Mouse (Mus musculus) forebrain, embryonic 13.5 days (tissue): Measurements from ENCODE around the gene Hs1bp3. TPM values are rescaled to one million over a fixed set of nuclear protein-coding genes. Genes with fewer than 3 reads are reported as not detected.

ENCODE experiments used
- ATAC-seq: fragments of 200-750 bp; cut with Nextera tagmentation; 2 replicates; pipeline ENCODE4 v1.8.0; 2017
- H3K27ac ChIP-seq: fragments of 300-500 bp; sonication (generic); 2 replicates; pipeline ENCODE4 v1.5.1; 2015; ENCODE audit warnings: inconsistent platforms, mild to moderate bottlenecking, moderate library complexity
- H3K27me3 ChIP-seq: fragments of 300-500 bp; sonication (generic); 2 replicates; pipeline ENCODE4 v1.6.1; 2015; ENCODE audit warnings: mild to moderate bottlenecking, inconsistent platforms
- H3K36me3 ChIP-seq: fragments of 300-500 bp; sonication (generic); 2 replicates; pipeline ENCODE4 v1.6.1; 2015; ENCODE audit warnings: mild to moderate bottlenecking, inconsistent platforms; ENCODE audit not compliant: poor library complexity, severe bottlenecking
- H3K4me1 ChIP-seq: fragments of 300-500 bp; sonication (generic); 2 replicates; pipeline ENCODE4 v1.6.1; 2015; ENCODE audit warnings: inconsistent platforms
- H3K4me2 ChIP-seq: fragments of 300-500 bp; sonication (generic); 2 replicates; pipeline ENCODE4 v1.6.1; 2015; ENCODE audit warnings: inconsistent platforms, mild to moderate bottlenecking, moderate library complexity
- H3K4me3 ChIP-seq: fragments of 300-500 bp; sonication (generic); 2 replicates; pipeline ENCODE4 v1.5.1; 2015; ENCODE audit warnings: mild to moderate bottlenecking, inconsistent platforms
- H3K9ac ChIP-seq: fragments of 300-500 bp; sonication (generic); 2 replicates; pipeline ENCODE4 v1.6.1; 2015; ENCODE audit warnings: mild to moderate bottlenecking, inconsistent platforms
- H3K9me3 ChIP-seq: fragments of 300-500 bp; sonication (generic); replicated peaks from 2 replicates; pipeline ENCODE4 v1.6.1; 2016; ENCODE audit warnings: inconsistent platforms
- whole genome bisulfite sequencing: fragments of 180-500 bp; shearing (Covaris S2); methylation state at CpG from one replicate; pipeline ENCODE4 v1.1.7; 2015; 5-methylcytosine and 5-hydroxymethylcytosine counted together
- polyA plus RNA-seq: library from polyadenylated mRNA; unstranded; fragments of >200 nt; fragmentation: Nextera tagmentation; extraction: Ambion mirVana; gene quantifications from 2 replicates; pipeline ENCODE4 v1.2.1, GENCODE M21; 2015

Gene Hs1bp3
- polyA plus RNA-seq, 1 experiment from 2014 or later: 8.9 TPM

DNA sequence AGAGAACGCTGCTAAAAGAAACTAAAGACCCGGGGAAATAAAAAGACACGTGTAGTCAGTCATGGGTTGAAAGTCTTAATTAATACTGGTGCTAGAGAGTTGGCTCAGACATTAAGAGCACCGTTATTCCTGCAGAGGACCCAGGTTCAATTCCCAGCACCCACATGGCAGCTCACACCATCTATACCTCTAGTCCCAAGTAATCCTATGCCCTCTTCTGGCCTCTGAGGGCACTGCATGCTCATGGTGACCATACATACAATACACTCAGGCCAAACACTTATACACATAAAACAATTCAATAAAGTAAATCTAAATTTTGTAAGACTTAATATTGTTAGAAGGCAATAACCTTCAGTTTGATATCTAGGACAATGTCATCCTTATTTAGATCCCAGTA, 41.8 kb downstream of the Hs1bp3 start:
- WGBS: 90% methylated on average over 4 of the region's 4 CpGs
- no peak for ATAC-seq

DNA sequence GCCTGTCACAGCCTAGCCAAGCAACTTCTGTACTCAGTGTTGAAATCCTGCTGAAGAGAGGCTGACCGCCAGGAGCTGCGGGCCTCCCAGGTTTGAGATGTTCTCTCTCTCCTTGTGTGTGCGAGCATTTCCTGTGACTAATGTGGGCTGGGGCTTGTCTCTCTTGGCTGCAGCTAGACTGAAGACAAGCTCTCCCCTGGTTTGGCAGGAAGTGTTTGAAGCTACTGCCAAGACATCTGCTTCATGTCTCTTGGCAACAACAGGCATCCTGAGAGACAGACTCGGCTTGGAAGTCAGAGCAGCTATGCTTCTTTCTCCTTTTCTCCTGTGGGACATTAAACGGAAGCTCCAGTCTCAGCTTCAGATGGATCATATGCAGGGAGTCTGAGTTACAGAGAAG, 44.2 kb downstream of the Hs1bp3 start:
- H3K4me3 ChIP-seq: no peak overlapping the region
- WGBS: 74% methylated on average over 5 of the region's 5 CpGs
- no peak overlapping the region for H3K4me2 ChIP-seq
- H3K27ac ChIP-seq: peak overlapping the region; percentile 76
- H3K4me1 ChIP-seq: no peaks in the 10 kb centered on the region
- no peaks in the 10 kb centered on the region for H3K36me3 ChIP-seq
- H3K9ac ChIP-seq: no peak overlapping the region
- no peaks in the 10 kb centered on the region for H3K9me3 ChIP-seq
- no peaks in the 10 kb centered on the region for H3K27me3 ChIP-seq
- peak; percentile 84; the same call in 1 of the 2 replicates for ATAC-seq

More for the DNA sequence above, 41.8 kb downstream of the Hs1bp3 start:
- no peak overlapping the region for H3K9ac ChIP-seq
- H3K27ac ChIP-seq: no peak overlapping the region
- H3K36me3 ChIP-seq: no peaks in the 10 kb centered on the region
- no peaks in the 10 kb centered on the region for H3K9me3 ChIP-seq
- H3K4me1 ChIP-seq: no peaks in the 10 kb centered on the region
- no peak overlapping the region for H3K4me2 ChIP-seq
- H3K4me3 ChIP-seq: no peak overlapping the region
- H3K27me3 ChIP-seq: no peaks in the 10 kb centered on the region

DNA sequence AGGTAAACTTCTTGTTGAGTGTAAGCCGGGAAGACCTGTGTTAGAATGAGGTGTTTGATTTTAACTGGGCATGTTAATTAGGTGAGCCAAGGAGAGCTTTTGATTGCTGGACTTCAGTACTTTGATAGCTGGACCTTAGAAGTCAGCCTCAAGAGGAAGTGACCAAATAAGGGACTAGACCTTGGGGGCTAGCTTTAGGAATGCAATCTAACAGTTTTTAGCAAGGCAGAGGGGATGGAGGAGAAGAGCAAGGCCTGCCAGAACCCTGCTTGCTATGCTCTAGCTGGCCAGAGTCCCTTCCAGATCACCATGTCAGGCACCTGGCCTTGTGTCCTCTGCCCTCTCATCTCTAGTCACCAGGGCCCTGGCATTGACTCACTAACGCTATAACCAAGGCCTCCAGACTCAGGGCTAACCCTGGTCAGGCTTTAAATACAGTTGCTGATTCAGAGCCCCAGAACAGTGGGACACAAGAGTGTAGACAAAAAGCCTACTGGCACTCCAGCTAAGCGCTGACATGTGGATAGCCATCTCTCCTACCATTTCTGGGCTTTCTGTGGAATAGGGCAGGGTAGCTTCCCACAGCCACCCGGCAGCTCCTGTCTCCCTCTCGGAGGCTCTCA, 45.2 kb downstream of the Hs1bp3 start:
- peak overlapping the region; percentile 76 for H3K27ac ChIP-seq
- no peaks in the 10 kb centered on the region for H3K27me3 ChIP-seq
- no peak for ATAC-seq
- no peaks in the 10 kb centered on the region for H3K9me3 ChIP-seq
- 81% methylated on average over 5 of the region's 5 CpGs for WGBS
- no peak overlapping the region for H3K4me3 ChIP-seq
- no peaks in the 10 kb centered on the region for H3K36me3 ChIP-seq
- H3K4me2 ChIP-seq: no peak overlapping the region
- no peaks in the 10 kb centered on the region for H3K4me1 ChIP-seq
- no peak overlapping the region for H3K9ac ChIP-seq

DNA sequence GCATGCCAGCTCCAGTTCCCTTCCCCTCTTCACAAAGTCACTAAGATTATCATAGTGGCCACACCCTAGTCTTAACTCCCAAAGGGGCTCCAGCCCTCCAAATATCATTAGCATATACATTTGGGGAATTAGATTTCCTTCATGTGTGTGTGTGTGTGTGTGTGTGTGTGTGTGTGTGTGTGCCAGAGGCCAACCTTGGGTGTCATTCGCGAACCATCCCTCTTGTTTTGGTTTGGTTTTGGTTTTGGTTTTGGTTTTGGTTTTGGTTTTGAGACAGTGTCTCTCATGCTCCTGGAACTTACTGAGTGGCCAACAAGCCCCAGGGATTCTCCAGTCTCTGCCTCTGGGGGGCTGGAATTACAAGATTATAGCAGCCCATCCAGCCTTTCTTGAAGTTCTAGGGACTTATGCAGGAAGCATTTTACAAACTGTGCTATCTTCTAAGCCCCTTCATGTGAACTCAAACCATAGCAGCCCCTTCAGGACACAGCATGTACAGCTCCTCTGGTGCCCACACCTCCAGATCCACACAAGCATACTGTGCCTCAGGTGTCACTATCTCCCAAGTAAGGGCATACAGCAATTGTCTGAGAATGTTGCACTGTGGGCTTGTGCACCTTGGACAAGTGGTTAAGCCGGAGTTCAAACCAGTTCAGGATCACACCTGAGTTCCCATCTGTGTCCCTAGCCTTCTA, 46.3 kb downstream of the Hs1bp3 start:
- WGBS: 88% methylated on average over 3 of the region's 3 CpGs
- Histone ChIP-seq H3K4me1 (peaks cover 9% of the 10 kb centered on the region), H3K4me3 (no peak overlapping the region), H3K4me2 (no peak overlapping the region), H3K27ac (no peak overlapping the region), H3K36me3 (no peaks in the 10 kb centered on the region), H3K27me3 (no peaks in the 10 kb centered on the region), H3K9ac (no peak overlapping the region), H3K9me3 (no peaks in the 10 kb centered on the region)
- ATAC-seq: no peak

DNA sequence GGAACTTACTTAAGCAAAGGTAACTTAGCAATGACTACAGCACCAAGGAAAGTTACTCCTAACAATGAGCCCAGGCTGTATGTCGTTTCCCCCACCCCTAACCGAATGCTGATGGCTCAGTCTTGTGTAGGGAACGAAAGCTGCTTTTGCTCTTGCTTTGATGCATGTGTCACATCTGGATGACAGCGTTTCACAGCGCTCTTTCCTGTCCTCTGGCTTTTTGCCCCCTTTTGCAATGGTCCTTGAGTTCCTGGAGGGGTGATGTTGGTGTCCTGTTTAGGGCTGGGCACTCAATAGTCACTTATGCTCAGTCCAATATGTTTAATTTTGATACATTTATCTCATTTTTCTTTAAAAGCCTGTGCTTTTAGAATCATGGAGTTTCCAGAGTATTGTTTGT, 48.6 kb downstream of the Hs1bp3 start:
- no peak for ATAC-seq
- H3K9ac ChIP-seq: no peak overlapping the region
- H3K4me3 ChIP-seq: no peak overlapping the region
- H3K36me3 ChIP-seq: no peaks in the 10 kb centered on the region
- no peaks in the 10 kb centered on the region for H3K9me3 ChIP-seq
- no peaks in the 10 kb centered on the region for H3K27me3 ChIP-seq
- no peak overlapping the region for H3K4me2 ChIP-seq
- 88% methylated on average over 5 of the region's 5 CpGs for WGBS
- H3K4me1 ChIP-seq: peaks cover 12% of the 10 kb centered on the region
- H3K27ac ChIP-seq: no peak overlapping the region

DNA sequence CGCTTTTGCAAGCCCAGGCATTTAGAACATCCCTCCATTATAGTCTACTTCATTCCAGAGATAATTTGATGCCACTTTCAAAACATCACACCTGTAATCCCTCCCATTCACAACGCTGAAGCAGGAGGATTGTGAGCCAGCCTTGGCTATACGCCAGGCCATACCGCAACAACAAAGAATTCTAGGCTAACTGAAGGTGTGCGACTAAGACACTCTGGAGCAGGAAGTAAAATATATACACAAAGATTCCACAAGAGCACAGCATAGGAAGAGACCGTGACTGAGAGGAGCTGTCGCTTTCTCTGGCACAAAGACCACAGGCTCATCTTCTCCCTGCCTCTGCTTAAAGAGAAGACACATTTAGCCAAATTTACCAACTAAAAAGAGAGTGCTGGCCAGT, 49.2 kb downstream of the Hs1bp3 start:
- 81% methylated on average over 7 of the region's 7 CpGs for WGBS
- no peaks in the 10 kb centered on the region for H3K9me3 ChIP-seq
- ATAC-seq: no peak

DNA sequence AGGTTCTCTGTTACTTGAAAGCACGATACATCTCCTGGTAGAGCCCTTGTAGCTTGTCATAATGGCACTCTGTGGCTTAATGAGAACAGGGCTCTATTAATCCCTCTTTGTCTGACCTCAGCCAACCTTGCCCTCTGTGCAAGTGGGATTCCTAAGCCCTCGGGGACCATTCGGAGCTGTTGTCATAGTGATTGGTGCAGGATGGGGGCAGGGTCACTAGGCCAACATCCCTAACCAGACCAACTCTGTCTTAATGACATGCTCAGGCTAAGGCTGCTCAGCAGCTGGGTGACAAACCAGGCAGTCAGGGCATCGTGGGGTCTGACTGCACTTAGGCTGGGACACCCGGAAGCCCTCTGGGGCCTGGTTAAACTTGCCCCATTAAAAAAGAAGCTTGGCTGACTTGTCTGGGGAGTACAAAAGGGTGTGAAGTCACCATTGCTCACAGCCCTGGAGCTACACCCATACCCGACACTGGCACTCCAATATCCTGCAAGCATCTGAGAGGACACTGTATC, 51.1 kb downstream of the Hs1bp3 start:
- no peak overlapping the region for H3K4me2 ChIP-seq
- H3K27me3 ChIP-seq: no peaks in the 10 kb centered on the region
- peak; percentile 80 for ATAC-seq
- peak overlapping the region; percentile 25 for H3K27ac ChIP-seq
- H3K36me3 ChIP-seq: no peaks in the 10 kb centered on the region
- H3K4me3 ChIP-seq: no peak overlapping the region
- H3K4me1 ChIP-seq: peaks cover 12% of the 10 kb centered on the region
- H3K9me3 ChIP-seq: no peaks in the 10 kb centered on the region
- WGBS: 6% methylated on average over 6 of the region's 6 CpGs
- H3K9ac ChIP-seq: no peak overlapping the region

More for the DNA sequence above, 49.2 kb downstream of the Hs1bp3 start:
- H3K4me3 ChIP-seq: no peak overlapping the region
- H3K4me2 ChIP-seq: no peak overlapping the region
- H3K27me3 ChIP-seq: no peaks in the 10 kb centered on the region
- no peak overlapping the region for H3K27ac ChIP-seq
- no peak overlapping the region for H3K9ac ChIP-seq
- H3K4me1 ChIP-seq: peaks cover 12% of the 10 kb centered on the region
- H3K36me3 ChIP-seq: no peaks in the 10 kb centered on the region

DNA sequence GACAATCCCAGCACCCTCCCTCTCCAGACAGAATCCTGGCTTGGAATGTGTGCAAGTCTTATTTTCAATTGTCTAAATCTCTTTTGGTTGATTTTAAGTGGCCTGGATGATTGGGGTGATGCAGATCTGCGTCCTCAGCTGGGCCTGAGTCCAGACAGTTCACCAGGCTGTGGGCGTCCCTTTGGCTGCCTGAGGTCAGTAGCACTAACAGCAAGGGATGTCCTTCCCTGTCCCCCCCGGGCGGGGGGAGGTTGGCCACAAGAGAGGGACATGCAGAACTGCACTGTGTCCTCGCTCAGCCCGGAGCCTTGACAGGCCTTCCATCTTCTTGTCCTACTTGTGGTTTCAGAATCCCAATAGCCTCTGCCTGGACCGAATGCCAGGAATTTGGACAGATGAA, 52.1 kb downstream of the Hs1bp3 start:
- Histone ChIP-seq H3K27ac (no peak overlapping the region), H3K9ac (no peak overlapping the region), H3K4me1 (peaks cover 12% of the 10 kb centered on the region)

DNA sequence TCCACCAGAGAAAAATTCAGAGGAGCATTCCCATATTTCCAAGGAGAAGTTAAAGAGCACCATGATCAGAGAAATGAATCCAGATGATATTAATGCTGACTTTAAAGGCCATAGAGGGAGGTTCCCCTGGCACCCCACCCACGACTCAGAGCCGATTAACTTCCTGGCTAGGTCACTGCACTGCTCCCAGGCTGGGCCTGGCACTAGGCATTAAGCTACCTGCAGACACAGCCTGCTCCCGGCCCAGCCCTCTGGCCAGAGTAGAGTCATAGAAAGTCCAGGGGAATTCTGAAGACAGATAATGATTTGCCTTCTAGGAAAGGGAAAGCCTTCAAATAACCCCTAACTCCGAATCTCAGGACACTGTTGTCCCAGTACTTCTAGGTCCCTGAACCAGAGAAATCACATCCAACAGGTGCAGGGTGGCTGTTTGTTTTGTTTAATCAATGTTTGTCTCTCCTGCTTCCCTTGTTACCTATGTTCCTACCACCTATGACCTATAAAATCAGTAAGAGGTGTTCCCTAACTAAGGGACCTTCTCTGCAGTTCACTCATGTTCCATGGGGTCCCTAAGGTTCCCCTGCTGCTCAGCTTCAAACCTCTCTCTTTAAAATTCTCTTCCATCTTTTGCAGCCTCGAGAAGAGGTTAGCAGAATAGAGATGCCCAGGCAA, 52.8 kb downstream of the Hs1bp3 start:
- no peaks in the 10 kb centered on the region for H3K9me3 ChIP-seq
- H3K9ac ChIP-seq: no peak overlapping the region
- H3K27me3 ChIP-seq: no peaks in the 10 kb centered on the region
- no peak overlapping the region for H3K4me2 ChIP-seq
- H3K27ac ChIP-seq: no peak overlapping the region
- ATAC-seq: no peak
- 80% methylated on average over 5 of the region's 5 CpGs for WGBS
- no peak overlapping the region for H3K4me3 ChIP-seq
- H3K36me3 ChIP-seq: no peaks in the 10 kb centered on the region
- peaks cover 12% of the 10 kb centered on the region for H3K4me1 ChIP-seq

More for the DNA sequence above, 52.1 kb downstream of the Hs1bp3 start:
- Histone ChIP-seq H3K27me3 (no peaks in the 10 kb centered on the region), H3K9me3 (no peaks in the 10 kb centered on the region), H3K36me3 (no peaks in the 10 kb centered on the region), H3K4me2 (no peak overlapping the region), H3K4me3 (no peak overlapping the region)
- no peak for ATAC-seq
- 61% methylated on average over 7 of the region's 7 CpGs for WGBS

DNA sequence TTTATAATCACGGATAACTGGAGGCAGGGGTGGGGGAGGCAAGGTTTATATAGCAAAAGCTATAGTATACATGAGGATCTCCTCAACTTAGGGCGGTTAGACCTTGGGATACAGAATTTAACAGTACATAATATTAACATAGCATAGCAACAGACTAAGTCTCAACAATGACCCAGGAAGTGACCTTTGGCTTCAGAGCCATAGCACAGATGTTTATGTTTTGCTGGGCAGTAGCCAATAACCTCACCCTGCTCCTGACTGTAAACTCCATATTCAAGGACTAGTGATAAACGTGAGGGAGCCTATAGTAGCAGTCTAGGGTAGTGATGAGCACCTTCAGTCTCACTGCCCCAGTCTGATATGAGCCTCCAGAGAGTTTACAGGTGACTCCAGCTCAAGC, 53.5 kb downstream of the Hs1bp3 start:
- Histone ChIP-seq H3K27me3 (no peaks in the 10 kb centered on the region), H3K4me1 (peaks cover 12% of the 10 kb centered on the region), H3K4me2 (no peak overlapping the region), H3K9me3 (no peaks in the 10 kb centered on the region), H3K36me3 (no peaks in the 10 kb centered on the region), H3K4me3 (no peak overlapping the region), H3K9ac (no peak overlapping the region), H3K27ac (no peak overlapping the region)
- no peak for ATAC-seq
- WGBS: 83% methylated on average over 3 of the region's 3 CpGs

DNA sequence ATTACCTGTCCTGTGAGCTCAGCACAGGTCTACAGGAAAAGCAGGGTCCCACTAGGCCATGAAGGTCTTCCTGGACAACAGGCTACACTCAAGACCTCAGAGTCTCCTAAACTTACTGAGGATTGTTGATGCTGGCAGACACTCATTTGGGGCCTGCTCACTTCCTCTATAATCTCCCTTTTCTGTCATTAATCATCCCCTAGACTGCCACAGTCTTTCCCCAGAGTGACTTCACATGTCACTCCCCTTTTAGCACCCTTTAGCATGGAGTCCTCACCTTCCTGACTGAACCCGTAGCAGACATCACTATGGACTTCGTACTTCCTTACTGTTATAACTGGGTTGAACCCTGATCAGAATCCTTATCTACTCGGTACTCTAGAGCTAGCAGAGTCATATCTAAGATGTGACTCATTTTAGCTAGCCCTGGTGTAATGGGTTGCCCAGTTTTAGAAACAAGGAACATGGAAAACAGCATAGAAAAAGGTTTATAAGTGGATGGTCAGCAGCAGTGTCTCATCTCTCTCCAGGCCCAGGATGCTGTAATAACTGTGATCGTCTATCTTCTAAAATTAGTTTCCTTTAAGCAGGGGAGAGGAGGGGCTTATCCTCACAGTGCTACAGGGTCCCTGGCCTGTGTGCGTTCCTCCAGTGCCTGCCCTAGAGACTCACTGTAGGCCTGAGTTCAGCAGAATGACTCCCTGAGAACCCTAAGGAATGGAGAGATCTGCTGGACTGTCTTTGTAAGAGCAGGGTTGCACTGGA, 58.7 kb downstream of the Hs1bp3 start:
- H3K27ac ChIP-seq: no peak overlapping the region
- no peak overlapping the region for H3K4me3 ChIP-seq
- no peak overlapping the region for H3K4me2 ChIP-seq
- no peaks in the 10 kb centered on the region for H3K4me1 ChIP-seq
- H3K9me3 ChIP-seq: no peaks in the 10 kb centered on the region
- 82% methylated on average over 5 of the region's 5 CpGs for WGBS
- no peak overlapping the region for H3K9ac ChIP-seq
- H3K36me3 ChIP-seq: no peaks in the 10 kb centered on the region
- H3K27me3 ChIP-seq: no peaks in the 10 kb centered on the region
- no peak for ATAC-seq
